Mouse (Mus musculus) kidney, embryonic 14.5 days (tissue): ENCODE measurements around the gene Styk1. TPM values are rescaled to one million over a fixed set of nuclear protein-coding genes. Genes with fewer than 3 reads are reported as not detected.
A peak's percentile ranks its signal among the peaks of the same experiment; 100 is the strongest.

Experiments
- ATAC-seq: fragments of 200-750 bp; cut with Nextera tagmentation; 2 replicates; pipeline ENCODE4 v1.8.0; 2017; ENCODE audit warnings: moderate number of reproducible peaks, mild to moderate bottlenecking, moderate TSS enrichment, moderate library complexity; ENCODE audit not compliant: low FRiP score, low TSS enrichment
- H3K27ac ChIP-seq: fragments of 300-500 bp; sonication (generic); 2 replicates; pipeline ENCODE4 v1.5.1; 2014; ENCODE audit warnings: low read depth, mild to moderate bottlenecking, low read length, moderate library complexity, mixed read lengths
- H3K27me3 ChIP-seq: fragments of 300-500 bp; sonication (generic); 2 replicates; pipeline ENCODE4 v1.6.1; 2014; ENCODE audit warnings: mild to moderate bottlenecking, low read length; ENCODE audit not compliant: control insufficient read depth, insufficient read depth
- H3K36me3 ChIP-seq: fragments of 300-500 bp; sonication (generic); 2 replicates; pipeline ENCODE4 v1.6.1; 2014; ENCODE audit warnings: low read length, mixed read lengths; ENCODE audit not compliant: control insufficient read depth, insufficient read depth
- H3K4me1 ChIP-seq: fragments of 300-500 bp; sonication (generic); 2 replicates; pipeline ENCODE4 v1.6.1; 2014; ENCODE audit warnings: low read length, mixed read lengths; ENCODE audit not compliant: control insufficient read depth, insufficient read depth
- H3K4me2 ChIP-seq: fragments of 300-500 bp; sonication (generic); replicated peaks from 2 replicates; pipeline ENCODE4 v1.6.1; 2014; ENCODE audit warnings: low read depth, mild to moderate bottlenecking, low read length
- H3K4me3 ChIP-seq: fragments of 300-500 bp; sonication (generic); 2 replicates; pipeline ENCODE4 v1.5.1; 2014; ENCODE audit warnings: mild to moderate bottlenecking, low read length
- H3K9ac ChIP-seq: fragments of 300-500 bp; sonication (generic); 2 replicates; pipeline ENCODE4 v1.6.1; 2014; ENCODE audit warnings: low read depth, mild to moderate bottlenecking, low read length, moderate library complexity
- H3K9me3 ChIP-seq: fragments of 300-500 bp; sonication (generic); 2 replicates; pipeline ENCODE4 v1.6.1; 2016; ENCODE audit warnings: low read length; ENCODE audit not compliant: control insufficient read depth
- WGBS: fragments of 180-500 bp; shearing (Covaris S2); extraction: QIAGEN DNeasy Blood & Tissue Kit; methylation state at CpG from one replicate; pipeline ENCODE4 v1.1.7; 2014; 5-methylcytosine and 5-hydroxymethylcytosine counted together
- polyA plus RNA-seq: library from polyadenylated mRNA; unstranded; fragments of >200 nt; fragmentation: Nextera tagmentation; extraction: Ambion mirVana; gene quantifications from 2 replicates; pipeline ENCODE4 v1.2.1, GENCODE M21; 2014

Styk1 gene
- polyA plus RNA-seq, 1 experiment from 2014 or later: 5.0 TPM

DNA sequence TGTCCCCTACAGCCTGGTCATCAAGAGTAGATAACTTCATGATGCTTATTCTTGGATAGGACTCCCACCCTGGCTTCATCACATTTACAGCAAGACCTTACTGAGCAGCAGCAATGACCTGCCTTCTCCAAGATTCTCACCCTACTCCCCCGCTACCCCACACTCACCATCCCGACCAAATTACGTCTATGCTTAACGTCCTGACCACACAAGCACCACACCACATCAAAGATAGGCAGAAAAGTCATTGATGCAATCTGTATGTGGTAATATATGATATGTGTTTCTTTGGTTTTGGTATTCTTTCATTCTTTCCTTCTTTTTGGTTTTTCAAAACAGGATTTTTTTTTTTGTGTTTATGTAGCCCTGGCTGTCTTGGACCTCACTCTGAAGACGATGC is 19.8 kb upstream of the Styk1 start:
- ATAC-seq: no peak
- Histone ChIP-seq H3K36me3 (peaks cover 66% of the 10 kb centered on the region), H3K27me3 (no peaks in the 10 kb centered on the region), H3K27ac (no peak overlapping the region), H3K9ac (no peak overlapping the region), H3K4me3 (no peak overlapping the region), H3K4me1 (no peaks in the 10 kb centered on the region; the same call in 1 of the 2 replicates), H3K4me2 (no peak overlapping the region), H3K9me3 (no peaks in the 10 kb centered on the region)
- 77% methylated on average over 5 of the region's 5 CpGs for WGBS

- Histone ChIP-seq H3K9ac (no peak overlapping the region), H3K4me3 (no peak overlapping the region), H3K36me3 (peaks cover 71% of the 10 kb centered on the region), H3K4me2 (no peak overlapping the region), H3K9me3 (no peaks in the 10 kb centered on the region), H3K27ac (no peak overlapping the region), H3K4me1 (no peaks in the 10 kb centered on the region; the same call in 1 of the 2 replicates), H3K27me3 (no peaks in the 10 kb centered on the region)
- WGBS: 92% methylated on average over 5 of the region's 5 CpGs
- no peak for ATAC-seq
Measured at GRCm38 (mm10) chr6:131370767-131371166, 17.4 kb upstream of the Styk1 start.

- peak; percentile 41; the same call in 1 of the 2 replicates for ATAC-seq
- no peaks in the 10 kb centered on the region for H3K27me3 ChIP-seq
- WGBS: 23% methylated on average over 8 of the region's 8 CpGs
- H3K27ac ChIP-seq: no peak overlapping the region
- no peak overlapping the region for H3K9ac ChIP-seq
- no peak overlapping the region for H3K4me3 ChIP-seq
- H3K4me1 ChIP-seq: no peaks in the 10 kb centered on the region; the same call in 1 of the 2 replicates
- H3K4me2 ChIP-seq: no peak overlapping the region
- peaks cover 71% of the 10 kb centered on the region for H3K36me3 ChIP-seq
- H3K9me3 ChIP-seq: no peaks in the 10 kb centered on the region
Measured at GRCm38 (mm10) chr6:131369866-131370616, 16.6 kb upstream of the Styk1 start.

- no peak overlapping the region for H3K4me3 ChIP-seq
- no peaks in the 10 kb centered on the region for H3K9me3 ChIP-seq
- 0 out of 2 replicates have a peak, but pooled peaks have one; percentile 13 for ATAC-seq
- no peak overlapping the region for H3K27ac ChIP-seq
- WGBS: 48% methylated on average over 4 of the region's 4 CpGs
- H3K36me3 ChIP-seq: peaks cover 67% of the 10 kb centered on the region
- no peak overlapping the region for H3K9ac ChIP-seq
- no peak overlapping the region for H3K4me2 ChIP-seq
- no peaks in the 10 kb centered on the region for H3K27me3 ChIP-seq
- no peaks in the 10 kb centered on the region; the same call in 1 of the 2 replicates for H3K4me1 ChIP-seq
Measured at GRCm38 (mm10) chr6:131367101-131367500, 13.7 kb upstream of the Styk1 start.

GRCm38 (mm10) chr6:131364353-131364752 is 11.0 kb upstream of the Styk1 start:
- no peaks in the 10 kb centered on the region for H3K4me1 ChIP-seq
- H3K4me3 ChIP-seq: no peak overlapping the region
- no peak overlapping the region for H3K9ac ChIP-seq
- ATAC-seq: no peak
- H3K36me3 ChIP-seq: peaks cover 56% of the 10 kb centered on the region
- H3K4me2 ChIP-seq: no peak overlapping the region
- no peaks in the 10 kb centered on the region for H3K27me3 ChIP-seq
- 95% methylated on average over 2 of the region's 2 CpGs for WGBS
- H3K27ac ChIP-seq: no peak overlapping the region
- H3K9me3 ChIP-seq: no peaks in the 10 kb centered on the region

DNA sequence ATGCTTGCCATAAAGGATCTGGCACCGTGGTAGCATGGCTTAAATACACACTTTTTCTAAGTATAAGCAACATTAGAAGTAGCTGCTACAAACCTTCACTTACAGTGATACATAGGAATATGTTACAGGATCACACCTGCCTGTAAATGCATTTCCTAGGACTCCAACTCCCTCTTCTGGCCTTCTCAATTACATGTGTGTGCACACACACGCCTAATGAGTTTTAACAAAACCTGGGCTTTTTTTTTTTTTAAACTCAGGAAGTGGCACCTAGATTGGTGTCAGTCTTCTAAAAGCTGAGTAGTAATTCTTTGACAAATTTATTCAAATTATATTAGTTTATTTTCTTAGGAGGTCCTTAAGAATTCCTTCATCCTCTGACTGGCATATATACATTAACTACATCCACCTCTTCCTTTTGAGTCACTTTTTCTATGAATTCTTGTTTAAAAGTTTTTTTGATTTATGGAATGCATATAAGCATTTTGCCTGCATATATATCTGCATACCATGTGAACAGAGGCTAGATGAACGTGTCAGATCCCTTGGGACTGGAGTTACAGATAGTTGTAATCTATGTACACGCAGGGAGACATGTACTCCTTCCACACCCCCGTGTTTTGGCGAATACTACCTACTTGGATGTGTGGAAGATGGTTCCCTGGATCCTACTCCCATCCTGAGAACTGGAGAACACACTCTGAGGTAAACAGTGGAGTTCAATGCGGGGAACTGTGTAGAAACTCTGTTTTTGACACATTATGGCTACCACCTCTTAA is 9.8 kb upstream of the Styk1 start:
- 71% methylated on average over 7 of the region's 7 CpGs for WGBS
- no peak overlapping the region for H3K27ac ChIP-seq
- H3K27me3 ChIP-seq: no peaks in the 10 kb centered on the region
- no peaks in the 10 kb centered on the region for H3K9me3 ChIP-seq
- 0 out of 2 replicates have a peak, but pooled peaks have one; percentile 19 for ATAC-seq
- H3K9ac ChIP-seq: no peak overlapping the region
- peaks cover 44% of the 10 kb centered on the region for H3K36me3 ChIP-seq
- H3K4me3 ChIP-seq: no peak overlapping the region
- H3K4me2 ChIP-seq: no peak overlapping the region
- H3K4me1 ChIP-seq: no peaks in the 10 kb centered on the region

DNA sequence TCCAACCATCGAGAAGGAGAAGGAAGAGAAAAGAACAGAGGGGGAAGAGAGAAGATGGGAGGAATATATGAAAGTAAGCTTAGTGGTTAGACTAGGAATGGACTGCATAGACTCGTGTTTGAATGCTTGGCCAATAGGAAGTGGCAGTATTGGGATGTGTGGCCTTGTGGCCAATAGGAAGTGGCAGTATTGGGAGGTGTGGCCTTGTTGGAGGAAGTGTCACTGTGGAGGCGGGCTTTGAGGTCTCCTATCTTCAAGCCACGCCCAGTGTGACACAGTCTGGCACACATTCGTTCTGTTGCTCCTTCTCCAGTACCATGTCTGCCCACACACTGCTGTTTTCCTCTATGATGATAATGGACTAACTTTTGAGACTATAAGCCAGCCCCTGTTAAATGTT is 7.3 kb upstream of the Styk1 start:
- peak; percentile 56; the same call in 1 of the 2 replicates for ATAC-seq
- Histone ChIP-seq H3K27ac (no peak overlapping the region), H3K4me3 (no peak overlapping the region), H3K9me3 (no peaks in the 10 kb centered on the region), H3K36me3 (peaks cover 22% of the 10 kb centered on the region), H3K9ac (no peak overlapping the region), H3K4me2 (no peak overlapping the region), H3K27me3 (no peaks in the 10 kb centered on the region), H3K4me1 (no peaks in the 10 kb centered on the region)
- 79% methylated on average over 5 of the region's 5 CpGs for whole genome bisulfite sequencing

GRCm38 (mm10) chr6:131359543-131359942 is 6.1 kb upstream of the Styk1 start:
- Histone ChIP-seq H3K9me3 (no peaks in the 10 kb centered on the region), H3K9ac (no peak overlapping the region), H3K4me3 (no peak overlapping the region), H3K4me2 (no peak overlapping the region), H3K27ac (no peak overlapping the region), H3K27me3 (no peaks in the 10 kb centered on the region), H3K36me3 (peaks cover 12% of the 10 kb centered on the region), H3K4me1 (no peaks in the 10 kb centered on the region)
- 73% methylated on average over 2 of the region's 2 CpGs for WGBS
- ATAC-seq: no peak

GRCm38 (mm10) chr6:131354913-131355312 is 1.5 kb upstream of the Styk1 start:
- ATAC-seq: no peak
- Histone ChIP-seq H3K4me1 (no peaks in the 10 kb centered on the region), H3K9me3 (no peaks in the 10 kb centered on the region), H3K4me2 (no peak overlapping the region), H3K27ac (no peak overlapping the region), H3K4me3 (no peak overlapping the region), H3K36me3 (no peaks in the 10 kb centered on the region), H3K27me3 (no peaks in the 10 kb centered on the region), H3K9ac (no peak overlapping the region)
- WGBS: 19% methylated on average over 4 of the region's 4 CpGs
